Mouse (Mus musculus): Measurements from ENCODE around the gene Il25. TPM values are rescaled to one million over a fixed set of nuclear protein-coding genes. Genes with fewer than 3 reads are reported as not detected.
"Not testable (repeated sequence)": the region's sequence is repeated elsewhere in the genome, so short reads cannot be mapped to it uniquely, and the experiment has no call there.

Il25 gene
- polyA plus RNA-seq, 1 experiment from 2014 or later = not detected

- 72% methylated on average over 8 of the region's 8 CpGs for WGBS
- Histone ChIP-seq H3K4me2 (no peak overlapping the region), H3K36me3 (peaks cover 78% of the 10 kb centered on the region)
Measured at GRCm38 (mm10) chr14:54942479-54942878, 10.0 kb downstream of the Il25 start.

GRCm38 (mm10) chr14:54943971-54944370 lies 11.5 kb downstream of the Il25 start:
- ATAC-seq (ENCODE audit: extremely low read depth, insufficient number of reproducible peaks, low FRiP score, low TSS enrichment) = no peak
- H3K36me3 ChIP-seq = peaks cover 93% of the 10 kb centered on the region
- peaks cover 28% of the 10 kb centered on the region for H3K4me1 ChIP-seq
- H3K27me3 ChIP-seq (replicated peaks) = 0 out of 2 replicates have a peak, but pooled peaks cover 4% of the 10 kb centered on the region
- H3K27ac ChIP-seq (replicated peaks) = no peak overlapping the region
- no peak overlapping the region for H3K4me2 ChIP-seq
- WGBS = 85% methylated on average over 7 of the region's 7 CpGs
- no peak overlapping the region for H3K4me3 ChIP-seq
- no peaks in the 10 kb centered on the region for H3K9me3 ChIP-seq
- H3K9ac ChIP-seq = no peak overlapping the region

More at GRCm38 (mm10) chr14:54942479-54942878, 10.0 kb downstream of the Il25 start:
- Histone ChIP-seq H3K9me3 (no peaks in the 10 kb centered on the region), H3K9ac (no peak overlapping the region), H3K4me3 (no peak overlapping the region), H3K4me1 (peaks cover 23% of the 10 kb centered on the region), H3K27me3 (replicated peaks) (0 out of 2 replicates have a peak, but pooled peaks cover 4% of the 10 kb centered on the region), H3K27ac (replicated peaks) (0 out of 2 replicates have a peak overlapping the region, but pooled peaks have one; percentile 25)
- no peak for ATAC-seq (ENCODE audit: extremely low read depth, insufficient number of reproducible peaks, low FRiP score, low TSS enrichment)

- Histone ChIP-seq H3K36me3 (peaks cover 99% of the 10 kb centered on the region), H3K4me2 (no peak overlapping the region), H3K9ac (no peak overlapping the region), H3K4me3 (no peak overlapping the region), H3K27me3 (replicated peaks) (peaks cover 10% of the 10 kb centered on the region; the same call in 1 of the 2 replicates), H3K4me1 (peaks cover 34% of the 10 kb centered on the region), H3K9me3 (no peaks in the 10 kb centered on the region), H3K27ac (replicated peaks) (no peak overlapping the region; the same call in 1 of the 2 replicates)
- ATAC-seq (ENCODE audit: extremely low read depth, insufficient number of reproducible peaks, low FRiP score, low TSS enrichment) = no peak
- WGBS = 55% methylated on average over 2 of the region's 2 CpGs
Measured at GRCm38 (mm10) chr14:54944939-54945338, 12.4 kb downstream of the Il25 start.

GRCm38 (mm10) chr14:54945975-54946704 lies 13.6 kb downstream of the Il25 start:
- Histone ChIP-seq H3K9me3 (no peaks in the 10 kb centered on the region), H3K4me3 (no peak overlapping the region), H3K4me2 (no peak overlapping the region), H3K27ac (replicated peaks) (peak overlapping the region; percentile 43), H3K9ac (peak overlapping the region; percentile 28; the same call in 1 of the 2 replicates), H3K36me3 (peaks cover 98% of the 10 kb centered on the region), H3K4me1 (peaks cover 36% of the 10 kb centered on the region), H3K27me3 (replicated peaks) (peaks cover 9% of the 10 kb centered on the region; the same call in 1 of the 2 replicates)
- WGBS = 46% methylated on average over 19 of the region's 19 CpGs
- no peak for ATAC-seq (ENCODE audit: extremely low read depth, insufficient number of reproducible peaks, low FRiP score, low TSS enrichment)

- Histone ChIP-seq H3K27ac (replicated peaks) (peak overlapping the region; percentile 43; the same call in 1 of the 2 replicates), H3K27me3 (replicated peaks) (peaks cover 14% of the 10 kb centered on the region; the same call in 1 of the 2 replicates), H3K9ac (peak overlapping the region; percentile 28; the same call in 1 of the 2 replicates), H3K4me1 (peaks cover 36% of the 10 kb centered on the region), H3K36me3 (peaks cover 98% of the 10 kb centered on the region)
- not testable (repeated sequence) for H3K9me3 ChIP-seq; H3K4me3 ChIP-seq; ATAC-seq (ENCODE audit: extremely low read depth, insufficient number of reproducible peaks, low FRiP score, low TSS enrichment); H3K4me2 ChIP-seq
- WGBS = 66% methylated on average over 11 of the region's 11 CpGs
Measured at GRCm38 (mm10) chr14:54947008-54947407, 14.5 kb downstream of the Il25 start.

- H3K27ac ChIP-seq (replicated peaks) = peak overlapping the region; percentile 43; the same call in 1 of the 2 replicates
Measured at GRCm38 (mm10) chr14:54948781-54949180, 16.3 kb downstream of the Il25 start.

GRCm38 (mm10) chr14:54950493-54950892 lies 18.0 kb downstream of the Il25 start:
- 0 out of 2 replicates have a peak overlapping the region, but pooled peaks have one; percentile 15 for H3K27ac ChIP-seq (replicated peaks)
- H3K9ac ChIP-seq = 0 out of 2 replicates have a peak overlapping the region, but pooled peaks have one; percentile 6

More at GRCm38 (mm10) chr14:54948781-54949180, 16.3 kb downstream of the Il25 start:
- 58% methylated on average over 9 of the region's 9 CpGs for WGBS
- peaks cover 98% of the 10 kb centered on the region for H3K36me3 ChIP-seq
- H3K27me3 ChIP-seq (replicated peaks) = peaks cover 14% of the 10 kb centered on the region; the same call in 1 of the 2 replicates
- no peak overlapping the region for H3K4me3 ChIP-seq
- no peaks in the 10 kb centered on the region for H3K9me3 ChIP-seq
- H3K9ac ChIP-seq = 0 out of 2 replicates have a peak overlapping the region, but pooled peaks have one; percentile 4
- ATAC-seq (ENCODE audit: extremely low read depth, insufficient number of reproducible peaks, low FRiP score, low TSS enrichment) = no peak
- H3K4me2 ChIP-seq = no peak overlapping the region
- H3K4me1 ChIP-seq = peaks cover 45% of the 10 kb centered on the region

GRCm38 (mm10) chr14:54951587-54951986 lies 19.1 kb downstream of the Il25 start:
- WGBS = 72% methylated on average over 6 of the region's 6 CpGs
- Histone ChIP-seq H3K4me3 (no peak overlapping the region), H3K4me1 (peaks cover 44% of the 10 kb centered on the region), H3K9me3 (no peaks in the 10 kb centered on the region), H3K27ac (replicated peaks) (peak overlapping the region; percentile 24; the same call in 1 of the 2 replicates), H3K4me2 (no peak overlapping the region), H3K27me3 (replicated peaks) (peaks cover 14% of the 10 kb centered on the region; the same call in 1 of the 2 replicates), H3K36me3 (peaks cover 96% of the 10 kb centered on the region), H3K9ac (peak overlapping the region; percentile 2; the same call in 1 of the 2 replicates)
- ATAC-seq (ENCODE audit: extremely low read depth, insufficient number of reproducible peaks, low FRiP score, low TSS enrichment) = no peak

More at GRCm38 (mm10) chr14:54950493-54950892, 18.0 kb downstream of the Il25 start:
- Histone ChIP-seq H3K36me3 (peaks cover 98% of the 10 kb centered on the region), H3K4me1 (peaks cover 46% of the 10 kb centered on the region), H3K4me2 (no peak overlapping the region), H3K9me3 (no peaks in the 10 kb centered on the region), H3K27me3 (replicated peaks) (peaks cover 14% of the 10 kb centered on the region; the same call in 1 of the 2 replicates), H3K4me3 (no peak overlapping the region)
- no peak for ATAC-seq (ENCODE audit: extremely low read depth, insufficient number of reproducible peaks, low FRiP score, low TSS enrichment)
- 48% methylated on average over 12 of the region's 12 CpGs for WGBS

GRCm38 (mm10) chr14:54953664-54954206 lies 21.2 kb downstream of the Il25 start:
- Histone ChIP-seq H3K36me3 (peaks cover 96% of the 10 kb centered on the region), H3K4me1 (peaks cover 41% of the 10 kb centered on the region), H3K9me3 (no peaks in the 10 kb centered on the region), H3K27ac (replicated peaks) (peak overlapping the region; percentile 17; the same call in 1 of the 2 replicates), H3K9ac (peak overlapping the region; percentile 25; the same call in 1 of the 2 replicates), H3K4me2 (no peak overlapping the region), H3K4me3 (no peak overlapping the region), H3K27me3 (replicated peaks) (peaks cover 14% of the 10 kb centered on the region; the same call in 1 of the 2 replicates)
- no peak for ATAC-seq (ENCODE audit: extremely low read depth, insufficient number of reproducible peaks, low FRiP score, low TSS enrichment)
- 80% methylated on average over 8 of the region's 8 CpGs for whole genome bisulfite sequencing

GRCm38 (mm10) chr14:54954474-54954873 lies 22.0 kb downstream of the Il25 start:
- peaks cover 42% of the 10 kb centered on the region for H3K4me1 ChIP-seq
- no peak for ATAC-seq (ENCODE audit: extremely low read depth, insufficient number of reproducible peaks, low FRiP score, low TSS enrichment)
- H3K27ac ChIP-seq (replicated peaks) = no peak overlapping the region
- H3K4me3 ChIP-seq = no peak overlapping the region
- peaks cover 12% of the 10 kb centered on the region; the same call in 1 of the 2 replicates for H3K27me3 ChIP-seq (replicated peaks)
- 52% methylated on average over 3 of the region's 3 CpGs for WGBS
- peaks cover 96% of the 10 kb centered on the region for H3K36me3 ChIP-seq
- H3K9ac ChIP-seq = peak overlapping the region; percentile 60; the same call in 1 of the 2 replicates
- H3K9me3 ChIP-seq = no peaks in the 10 kb centered on the region
- no peak overlapping the region for H3K4me2 ChIP-seq

GRCm38 (mm10) chr14:54955481-54955880 lies 23.0 kb downstream of the Il25 start:
- Histone ChIP-seq H3K9me3 (no peaks in the 10 kb centered on the region), H3K27ac (replicated peaks) (peak overlapping the region; percentile 39; the same call in 1 of the 2 replicates), H3K4me3 (no peak overlapping the region), H3K9ac (peak overlapping the region; percentile 60), H3K36me3 (peaks cover 96% of the 10 kb centered on the region), H3K27me3 (replicated peaks) (peaks cover 6% of the 10 kb centered on the region; the same call in 1 of the 2 replicates), H3K4me2 (0 out of 2 replicates have a peak overlapping the region, but pooled peaks have one; percentile 5), H3K4me1 (peaks cover 44% of the 10 kb centered on the region)
- no peak for ATAC-seq (ENCODE audit: extremely low read depth, insufficient number of reproducible peaks, low FRiP score, low TSS enrichment)
- WGBS = 64% methylated on average over 3 of the region's 3 CpGs

Data from heart, embryonic 13.5 days (tissue).